Mouse (Mus musculus): ENCODE data around the gene Ccdc184. TPM values are rescaled to one million over a fixed set of nuclear protein-coding genes. Genes with fewer than 3 reads are reported as not detected.
A peak's percentile ranks its signal among the peaks of the same experiment; 100 is the strongest.

Ccdc184 gene
- polyA plus RNA-seq, 2 experiments: not detected

DNA sequence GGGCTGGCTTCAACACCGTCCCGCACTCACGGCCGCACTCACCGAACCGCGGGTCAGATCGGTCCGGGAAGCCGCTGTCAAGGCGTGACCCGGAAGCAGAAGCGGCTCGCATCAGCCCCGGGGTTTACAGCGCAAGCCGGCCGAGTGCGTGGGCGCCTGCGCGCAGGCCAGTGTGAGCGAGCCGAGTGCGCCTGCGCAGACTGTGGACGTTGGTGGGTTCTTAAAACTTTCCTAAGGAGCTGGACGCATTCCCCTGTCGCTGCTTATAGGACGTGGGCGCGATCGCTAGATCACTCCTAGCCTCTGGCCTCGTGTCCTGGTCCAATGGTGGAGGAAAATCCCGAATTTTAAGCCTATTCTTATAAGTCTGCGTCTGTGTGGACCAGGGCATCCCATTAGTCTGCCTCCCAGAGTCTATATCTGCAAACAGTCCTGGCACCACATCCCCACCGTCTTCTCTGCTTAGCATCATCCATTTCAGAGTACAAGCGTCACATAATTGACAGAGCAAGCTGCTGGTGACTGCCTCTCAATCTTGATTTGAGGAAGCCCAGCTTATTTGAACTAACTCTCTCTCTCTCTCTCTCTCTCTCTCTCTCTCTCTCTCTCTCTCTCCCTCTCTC, 21.3 kb upstream of the Ccdc184 start:
- peak; percentile 96 for ATAC-seq (ENCODE audit: insufficient read depth)
- Histone ChIP-seq H3K4me3 (ENCODE audit: insufficient read depth in 1 of 2, low read depth in 2 of 2, low read length in 2 of 2) (peak overlapping the region; percentile 72 to 84), H3K9me3 (ENCODE audit: control insufficient read depth, low read length) (no peaks in the 10 kb centered on the region), H3K4me1 (replicated peaks; ENCODE audit: control insufficient read depth in 2 of 2, insufficient read depth in 2 of 2, low read length in 1 of 2) (peaks cover 2 to 6% of the 10 kb centered on the region in 2 experiments), H3K4me2 (ENCODE audit: low read depth) (peak overlapping the region; percentile 74), H3K36me3 (replicated peaks; ENCODE audit: control insufficient read depth, insufficient read depth, low read depth) (no peaks in the 10 kb centered on the region), H3K27me3 (ENCODE audit: control insufficient read depth, insufficient read depth, low read length) (no peaks in the 10 kb centered on the region), H3K9ac (replicated peaks) (peak overlapping the region; percentile 95), H3K27ac (peak overlapping the region; percentile 58)
- TF ChIP-seq CTCF (IDR thresholded peaks at IDR 0.05; ENCODE audit: low read depth) (no peak), EP300 (IDR thresholded peaks at IDR 0.05; ENCODE audit: low read depth) (no peak)
- WGBS (ENCODE audit: insufficient replicate concordance): 2% methylated on average over 38 of the region's 38 CpGs
- DNase-seq (ENCODE audit: low read depth in 3 of 3, low spot score in 3 of 3): peak; percentile 75 to 78 (median 76)

GRCm38 (mm10) chr15:98148356-98148755, 18.6 kb upstream of the Ccdc184 start:
- H3K4me2 ChIP-seq (ENCODE audit: low read depth): no peak overlapping the region
- WGBS (ENCODE audit: insufficient replicate concordance): 75% methylated on average over 3 of the region's 3 CpGs
- no peak for ATAC-seq (ENCODE audit: insufficient read depth)

GRCm38 (mm10) chr15:98149166-98149602, 17.8 kb upstream of the Ccdc184 start:
- no peaks in the 10 kb centered on the region for H3K27me3 ChIP-seq (ENCODE audit: control insufficient read depth, insufficient read depth, low read length)
- no peaks in the 10 kb centered on the region for H3K36me3 ChIP-seq (replicated peaks; ENCODE audit: control insufficient read depth, insufficient read depth, low read depth)
- ATAC-seq (ENCODE audit: insufficient read depth) (no peak), DNase-seq (ENCODE audit: low read depth in 3 of 3, low spot score in 3 of 3) (no peak)
- H3K4me2 ChIP-seq (ENCODE audit: low read depth): no peak overlapping the region
- H3K9me3 ChIP-seq (ENCODE audit: control insufficient read depth, low read length): no peaks in the 10 kb centered on the region
- peaks cover 2 to 6% of the 10 kb centered on the region in 2 experiments for H3K4me1 ChIP-seq (replicated peaks; ENCODE audit: control insufficient read depth in 2 of 2, insufficient read depth in 2 of 2, low read length in 1 of 2)
- no peak overlapping the region for H3K9ac ChIP-seq (replicated peaks)
- no peak for TF ChIP-seq CTCF (IDR thresholded peaks at IDR 0.05; ENCODE audit: low read depth)
- TF ChIP-seq EP300 (IDR thresholded peaks at IDR 0.05; ENCODE audit: low read depth): no peak
- WGBS (ENCODE audit: insufficient replicate concordance): 61% methylated on average over 10 of the region's 10 CpGs
- H3K4me3 ChIP-seq (ENCODE audit: insufficient read depth in 1 of 2, low read depth in 2 of 2, low read length in 2 of 2): no peak overlapping the region
- H3K27ac ChIP-seq: no peak overlapping the region

More at GRCm38 (mm10) chr15:98148356-98148755, 18.6 kb upstream of the Ccdc184 start:
- Histone ChIP-seq H3K27ac (no peak overlapping the region), H3K9ac (replicated peaks) (no peak overlapping the region), H3K9me3 (ENCODE audit: control insufficient read depth, low read length) (no peaks in the 10 kb centered on the region), H3K4me1 (replicated peaks; ENCODE audit: control insufficient read depth in 2 of 2, insufficient read depth in 2 of 2, low read length in 1 of 2) (peaks cover 2 to 6% of the 10 kb centered on the region in 2 experiments), H3K4me3 (ENCODE audit: insufficient read depth in 1 of 2, low read depth in 2 of 2, low read length in 2 of 2) (no peak overlapping the region), H3K27me3 (ENCODE audit: control insufficient read depth, insufficient read depth, low read length) (no peaks in the 10 kb centered on the region), H3K36me3 (replicated peaks; ENCODE audit: control insufficient read depth, insufficient read depth, low read depth) (no peaks in the 10 kb centered on the region)
- no peak for TF ChIP-seq CTCF (IDR thresholded peaks at IDR 0.05; ENCODE audit: low read depth)
- no peak for TF ChIP-seq EP300 (IDR thresholded peaks at IDR 0.05; ENCODE audit: low read depth)
- DNase-seq (ENCODE audit: low read depth in 3 of 3, low spot score in 3 of 3): no peak

DNA sequence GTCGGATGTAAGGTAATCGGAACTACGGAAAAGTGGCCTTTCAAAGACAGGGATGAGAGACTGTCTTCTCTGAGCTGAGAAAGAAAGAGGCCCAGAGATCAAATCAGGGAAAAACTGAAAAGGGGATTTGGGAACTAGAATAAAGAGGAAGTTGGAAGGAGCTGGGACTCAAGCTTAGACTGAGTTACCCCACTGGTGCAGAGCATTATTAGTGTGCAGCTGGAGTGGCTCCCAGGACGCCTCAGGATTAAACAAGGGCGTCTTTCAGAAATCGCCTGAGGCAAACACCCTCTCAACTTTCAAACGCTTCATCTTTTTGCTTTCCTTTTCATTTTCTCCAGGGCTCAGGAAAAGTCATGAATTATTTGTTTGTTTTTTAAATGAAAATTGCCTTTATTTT, 14.0 kb upstream of the Ccdc184 start:
- WGBS (ENCODE audit: insufficient replicate concordance): 76% methylated on average over 7 of the region's 7 CpGs
- ATAC-seq (ENCODE audit: insufficient read depth): no peak

GRCm38 (mm10) chr15:98153625-98154024, 13.3 kb upstream of the Ccdc184 start:
- TF ChIP-seq EP300 (IDR thresholded peaks at IDR 0.05; ENCODE audit: low read depth): no peak
- peak; percentile 61 for TF ChIP-seq CTCF (IDR thresholded peaks at IDR 0.05; ENCODE audit: low read depth)
- no peak overlapping the region for H3K4me2 ChIP-seq (ENCODE audit: low read depth)
- ATAC-seq (ENCODE audit: insufficient read depth): no peak
- H3K9ac ChIP-seq (replicated peaks): no peak overlapping the region
- H3K4me3 ChIP-seq (ENCODE audit: insufficient read depth in 1 of 2, low read depth in 2 of 2, low read length in 2 of 2): no peak overlapping the region
- DNase-seq (ENCODE audit: low read depth in 3 of 3, low spot score in 3 of 3): peak in 1 of 3 experiments; percentile 41
- no peaks in the 10 kb centered on the region for H3K36me3 ChIP-seq (replicated peaks; ENCODE audit: control insufficient read depth, insufficient read depth, low read depth)
- H3K27ac ChIP-seq: no peak overlapping the region
- no peaks in the 10 kb centered on the region for H3K27me3 ChIP-seq (ENCODE audit: control insufficient read depth, insufficient read depth, low read length)
- H3K9me3 ChIP-seq (ENCODE audit: control insufficient read depth, low read length): no peaks in the 10 kb centered on the region
- H3K4me1 ChIP-seq (replicated peaks; ENCODE audit: control insufficient read depth in 2 of 2, insufficient read depth in 2 of 2, low read length in 1 of 2): no peaks in the 10 kb centered on the region; a peak in 1 of 4 replicates
- 31% methylated on average over 3 of the region's 3 CpGs for WGBS (ENCODE audit: insufficient replicate concordance)

More for the DNA sequence above, 14.0 kb upstream of the Ccdc184 start:
- TF ChIP-seq CTCF (IDR thresholded peaks at IDR 0.05; ENCODE audit: low read depth) (no peak), EP300 (IDR thresholded peaks at IDR 0.05; ENCODE audit: low read depth) (no peak)
- H3K36me3 ChIP-seq (replicated peaks; ENCODE audit: control insufficient read depth, insufficient read depth, low read depth): no peaks in the 10 kb centered on the region
- no peaks in the 10 kb centered on the region; a peak in 1 of 4 replicates for H3K4me1 ChIP-seq (replicated peaks; ENCODE audit: control insufficient read depth in 2 of 2, insufficient read depth in 2 of 2, low read length in 1 of 2)
- H3K4me2 ChIP-seq (ENCODE audit: low read depth): no peak overlapping the region
- no peaks in the 10 kb centered on the region for H3K9me3 ChIP-seq (ENCODE audit: control insufficient read depth, low read length)
- no peak overlapping the region for H3K9ac ChIP-seq (replicated peaks)
- no peak overlapping the region for H3K27ac ChIP-seq
- H3K27me3 ChIP-seq (ENCODE audit: control insufficient read depth, insufficient read depth, low read length): no peaks in the 10 kb centered on the region
- no peak overlapping the region for H3K4me3 ChIP-seq (ENCODE audit: insufficient read depth in 1 of 2, low read depth in 2 of 2, low read length in 2 of 2)
- DNase-seq (ENCODE audit: low read depth in 3 of 3, low spot score in 3 of 3): no peak
